Mouse (Mus musculus) cortical plate, adult 2 months (tissue): Measurements from ENCODE around the gene Trp53. TPM values are rescaled to one million over a fixed set of nuclear protein-coding genes. Genes with fewer than 3 reads are reported as not detected.
"Not testable (repeated sequence)": the region's sequence is repeated elsewhere in the genome, so short reads cannot be mapped to it uniquely, and the experiment has no call there.

Experiments used
- H3K27ac ChIP-seq: fragments of 200-500 bp; 2 replicates; pipeline ENCODE4 v1.5.1; 2012; ENCODE audit warnings: low read length, control low read depth, inconsistent platforms; ENCODE audit not compliant: insufficient read depth
- H3K4me1 ChIP-seq: fragments of 200-500 bp; 2 replicates; pipeline ENCODE4 v1.6.1; 2011; ENCODE audit warnings: low read length; ENCODE audit not compliant: control insufficient read depth, insufficient read depth
- H3K4me3 ChIP-seq: fragments of 200-500 bp; 2 replicates; pipeline ENCODE4 v1.5.1; 2011; ENCODE audit warnings: mild to moderate bottlenecking, low read length, control low read depth; ENCODE audit not compliant: insufficient read depth
- CTCF ChIP-seq: fragments of 200-500 bp; IDR thresholded peaks from 2 replicates; pipeline ENCODE4 v1.5.1; 2011; ENCODE audit warnings: mild to moderate bottlenecking, control low read depth, low read length; ENCODE audit not compliant: insufficient read depth; ENCODE audit errors: extremely low read depth
- POLR2A ChIP-seq: fragments of 200-500 bp; IDR thresholded peaks from 2 replicates; pipeline ENCODE4 v1.6.1; 2011; ENCODE audit warnings: mild to moderate bottlenecking, low read length, control low read depth; ENCODE audit not compliant: insufficient read depth; ENCODE audit errors: extremely low read depth
- polyA plus RNA-seq: library from polyadenylated mRNA; depleted of rRNA; stranded (reverse); fragments of >200 nt; gene quantifications from 2 replicates; pipeline ENCODE4 v1.2.3, GENCODE M21; 2012

Trp53 gene
- polyA plus RNA-seq, 1 experiment: 33.9 TPM

GRCm38 (mm10) chr11:69605726-69606490 lies 25.7 kb downstream of the Trp53 start, which contains the start of gene Atp1b2:
Gene Atp1b2 (minus strand): TSS chr11:69605942.
- H3K4me3 ChIP-seq: peak within 1 kb of the TSS; percentile 61
- TF ChIP-seq CTCF: no peak
- TF ChIP-seq POLR2A: peak; percentile 95

GRCm38 (mm10) chr11:69606491-69606795 lies 26.3 kb downstream of the Trp53 start:
- H3K4me3 ChIP-seq: peak overlapping the region; percentile 61; the same call in 1 of the 2 replicates
- TF ChIP-seq POLR2A: no peak
- TF ChIP-seq CTCF: no peak
- H3K4me1 ChIP-seq: no peaks in the 10 kb centered on the region; the same call in 1 of the 2 replicates
- no peak overlapping the region for H3K27ac ChIP-seq

More at GRCm38 (mm10) chr11:69605726-69606490, 25.7 kb downstream of the Trp53 start, which contains the start of gene Atp1b2:
- Histone ChIP-seq H3K4me1 (no peaks in the 10 kb centered on the region; the same call in 1 of the 2 replicates), H3K27ac (peak within 1 kb of the TSS; percentile 95)

- H3K4me3 ChIP-seq: no peak overlapping the region
- TF ChIP-seq CTCF (no peak), POLR2A (no peak)
- no peak overlapping the region for H3K27ac ChIP-seq
- H3K4me1 ChIP-seq: no peaks in the 10 kb centered on the region; the same call in 1 of the 2 replicates
Measured at GRCm38 (mm10) chr11:69606832-69607231, 26.7 kb downstream of the Trp53 start.

GRCm38 (mm10) chr11:69608525-69608924 lies 28.4 kb downstream of the Trp53 start:
- no peak overlapping the region for H3K4me3 ChIP-seq
- TF ChIP-seq POLR2A (no peak), CTCF (no peak)

DNA sequence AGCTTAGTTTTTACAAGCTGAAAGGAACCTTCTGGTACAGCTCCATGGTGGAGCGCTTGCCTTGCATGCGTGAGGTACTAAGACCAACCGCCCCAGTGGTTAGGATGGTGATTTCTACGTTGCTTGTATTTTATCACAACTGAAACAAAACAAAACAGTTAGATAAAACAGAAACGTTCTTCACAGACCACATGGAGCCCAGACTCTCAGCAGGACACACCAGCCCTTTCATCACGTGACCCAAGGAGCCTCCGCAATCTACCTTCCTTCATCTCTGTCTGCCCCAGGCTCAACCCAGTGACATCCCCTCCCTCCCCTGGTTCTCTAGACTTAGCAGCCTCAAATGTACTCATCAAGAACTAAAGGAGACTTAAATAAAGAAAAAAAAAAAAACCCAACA lies 29.3 kb downstream of the Trp53 start:
- no peak for TF ChIP-seq POLR2A
- TF ChIP-seq CTCF: no peak
- Histone ChIP-seq H3K4me3 (no peak overlapping the region), H3K27ac (no peak overlapping the region), H3K4me1 (no peaks in the 10 kb centered on the region; the same call in 1 of the 2 replicates)

More at GRCm38 (mm10) chr11:69608525-69608924, 28.4 kb downstream of the Trp53 start:
- Histone ChIP-seq H3K27ac (no peak overlapping the region), H3K4me1 (no peaks in the 10 kb centered on the region; the same call in 1 of the 2 replicates)

GRCm38 (mm10) chr11:69610899-69611298 lies 30.7 kb downstream of the Trp53 start:
- Histone ChIP-seq H3K4me1 (no peaks in the 10 kb centered on the region; the same call in 1 of the 2 replicates), H3K27ac (no peak overlapping the region), H3K4me3 (no peak overlapping the region)
- TF ChIP-seq POLR2A: no peak
- no peak for TF ChIP-seq CTCF

- H3K27ac ChIP-seq: no peak overlapping the region; the same call in 1 of the 2 replicates
- H3K4me1 ChIP-seq: no peaks in the 10 kb centered on the region
- no peak overlapping the region for H3K4me3 ChIP-seq
- TF ChIP-seq CTCF (peak; percentile 82), POLR2A (no peak)
Measured at GRCm38 (mm10) chr11:69613553-69614256, 33.5 kb downstream of the Trp53 start.

- H3K27ac ChIP-seq, H3K4me1 ChIP-seq, H3K4me3 ChIP-seq: not testable (repeated sequence)
Measured at GRCm38 (mm10) chr11:69614257-69614588, 34.1 kb downstream of the Trp53 start.

DNA sequence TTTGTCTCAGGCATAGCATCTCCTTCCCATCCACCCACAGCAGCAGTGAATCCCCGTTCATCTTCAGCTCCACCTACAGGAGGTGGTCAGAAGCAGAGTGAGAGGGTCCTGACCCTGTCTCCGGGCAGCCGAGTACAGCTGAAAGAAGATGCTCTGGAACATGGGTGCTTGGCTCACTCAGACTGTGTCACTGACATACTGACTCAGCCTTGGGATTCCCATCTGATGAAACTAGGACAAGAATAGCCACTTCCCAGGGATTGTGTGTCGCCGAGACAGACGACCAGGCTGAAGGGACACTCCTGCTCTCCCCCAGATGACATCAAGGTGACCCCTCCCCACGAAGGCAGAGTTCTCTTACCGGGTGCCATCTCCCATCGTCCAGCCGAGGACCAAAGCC lies 36.6 kb downstream of the Trp53 start:
- TF ChIP-seq CTCF: no peak
- TF ChIP-seq POLR2A: no peak
- H3K4me1 ChIP-seq: no peaks in the 10 kb centered on the region

DNA sequence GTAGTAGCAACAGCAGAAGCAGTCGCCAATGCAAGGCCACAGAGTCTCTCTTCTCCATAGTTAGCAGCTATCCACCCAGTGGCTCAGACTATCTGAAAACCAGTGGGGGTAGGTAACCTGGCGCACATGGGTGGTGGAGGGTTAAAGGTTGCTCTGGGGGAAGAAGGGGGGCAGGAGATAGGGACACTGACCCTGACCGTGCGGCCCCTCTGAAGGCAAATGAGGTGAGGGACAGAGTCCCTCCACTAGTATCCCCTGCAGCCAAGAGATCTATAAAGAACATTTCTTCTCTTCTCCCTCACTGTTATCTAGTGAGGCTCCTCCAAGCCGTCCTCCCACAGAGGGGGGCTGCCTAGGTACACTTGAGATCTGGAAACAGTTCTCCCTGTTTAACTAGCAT lies 37.6 kb downstream of the Trp53 start, which contains the start of gene Shbg:
Gene Shbg, minus strand, starts transcription at position 101 of the 400 bp plus-strand sequence.
- Histone ChIP-seq H3K27ac (no peak within 1 kb of the TSS), H3K4me1 (peaks cover 2% of the 10 kb centered on the region; the same call in 1 of the 2 replicates), H3K4me3 (no peak within 1 kb of the TSS)
- TF ChIP-seq POLR2A (no peak), CTCF (no peak)

More for the DNA sequence above, 36.6 kb downstream of the Trp53 start:
- no peak overlapping the region for H3K27ac ChIP-seq
- H3K4me3 ChIP-seq: no peak overlapping the region
